Mouse (Mus musculus) spleen, postnatal 14 days (tissue): ENCODE data around the gene Sp6.

Experiments
- DNase-seq, 2 experiments: peaks; one replicate each; pipeline ENCODE4 v3.0.0; 2021 to 2022; ENCODE audit warnings: low spot score in 2 of 2

Sp6 gene

DNA sequence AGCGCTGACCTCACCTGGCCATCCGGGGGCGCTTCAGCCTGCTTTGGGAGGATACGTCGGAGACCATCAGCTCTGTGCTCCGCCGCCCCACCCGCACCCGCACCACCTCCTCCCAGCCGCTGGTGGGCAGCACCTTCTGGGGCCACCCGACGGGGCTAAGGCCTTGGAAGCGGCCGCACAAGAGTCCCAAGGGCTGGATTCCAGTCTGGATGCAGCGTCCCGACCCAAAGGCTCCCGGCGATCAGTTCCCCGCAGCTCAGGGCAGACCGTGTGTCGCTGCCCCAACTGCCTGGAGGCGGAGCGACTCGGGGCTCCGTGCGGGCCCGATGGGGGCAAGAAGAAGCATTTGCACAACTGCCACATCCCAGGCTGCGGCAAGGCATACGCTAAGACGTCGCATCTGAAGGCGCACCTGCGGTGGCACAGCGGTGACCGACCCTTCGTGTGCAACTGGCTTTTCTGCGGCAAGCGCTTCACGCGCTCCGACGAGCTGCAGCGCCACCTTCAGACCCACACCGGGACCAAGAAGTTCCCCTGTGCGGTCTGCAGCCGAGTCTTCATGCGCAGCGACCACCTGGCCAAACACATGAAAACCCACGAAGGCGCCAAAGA lies 8.8 kb downstream of the Sp6 start:
- DNase-seq, result peak; percentile 54 to 71

DNA sequence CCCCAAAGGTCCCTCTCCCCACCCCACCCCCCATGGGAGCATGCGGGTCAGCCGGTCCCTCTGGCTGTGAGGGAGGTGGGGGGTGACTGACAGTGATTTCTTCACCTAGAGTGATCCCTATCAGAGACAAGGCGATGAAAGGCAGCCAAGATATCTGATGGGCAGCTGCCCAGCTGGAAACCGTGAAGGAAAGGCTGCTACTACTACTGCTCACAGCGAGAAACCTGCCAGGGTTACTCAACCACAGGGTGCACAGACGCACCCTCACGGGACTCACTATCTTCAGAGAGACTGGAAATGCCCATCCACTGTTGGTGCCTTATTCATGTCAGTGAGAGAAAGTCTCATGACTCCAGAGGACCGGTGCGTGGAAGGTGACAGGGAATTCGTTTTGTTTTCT lies 11.8 kb downstream of the Sp6 start:
- DNase-seq, result no peak

DNA sequence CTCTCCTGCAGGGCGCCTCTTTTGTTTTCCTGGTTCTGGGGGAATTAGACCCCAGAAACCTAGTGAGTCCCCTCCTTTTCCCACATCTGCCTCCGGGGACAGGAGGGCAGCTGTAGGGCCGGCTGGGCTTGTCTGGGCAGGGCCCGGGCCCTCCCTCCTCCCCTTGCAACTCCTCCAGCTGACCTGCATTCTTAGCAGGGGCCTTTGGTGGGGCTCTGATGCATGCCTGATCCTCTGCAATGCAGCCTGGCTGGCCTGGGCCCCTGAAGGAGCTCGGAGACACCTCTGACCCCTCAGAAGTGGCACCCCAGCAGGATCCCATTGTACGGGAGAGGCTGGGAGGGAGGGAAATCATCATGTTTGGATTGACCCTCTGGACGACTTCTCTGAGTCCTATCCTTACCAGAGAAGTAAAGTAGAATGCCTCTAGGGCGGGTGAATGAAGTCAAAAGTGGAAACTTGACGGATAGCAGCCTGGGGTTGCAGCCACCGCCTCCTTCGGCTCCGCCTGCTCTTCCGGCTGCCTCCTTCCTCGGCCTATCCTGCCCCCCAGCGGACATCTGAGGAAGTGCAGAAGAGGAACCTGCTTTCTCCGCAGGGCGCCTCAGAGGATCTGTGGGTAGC lies 12.6 kb downstream of the Sp6 start:
- peak; percentile 73 to 89 for DNase-seq

DNA sequence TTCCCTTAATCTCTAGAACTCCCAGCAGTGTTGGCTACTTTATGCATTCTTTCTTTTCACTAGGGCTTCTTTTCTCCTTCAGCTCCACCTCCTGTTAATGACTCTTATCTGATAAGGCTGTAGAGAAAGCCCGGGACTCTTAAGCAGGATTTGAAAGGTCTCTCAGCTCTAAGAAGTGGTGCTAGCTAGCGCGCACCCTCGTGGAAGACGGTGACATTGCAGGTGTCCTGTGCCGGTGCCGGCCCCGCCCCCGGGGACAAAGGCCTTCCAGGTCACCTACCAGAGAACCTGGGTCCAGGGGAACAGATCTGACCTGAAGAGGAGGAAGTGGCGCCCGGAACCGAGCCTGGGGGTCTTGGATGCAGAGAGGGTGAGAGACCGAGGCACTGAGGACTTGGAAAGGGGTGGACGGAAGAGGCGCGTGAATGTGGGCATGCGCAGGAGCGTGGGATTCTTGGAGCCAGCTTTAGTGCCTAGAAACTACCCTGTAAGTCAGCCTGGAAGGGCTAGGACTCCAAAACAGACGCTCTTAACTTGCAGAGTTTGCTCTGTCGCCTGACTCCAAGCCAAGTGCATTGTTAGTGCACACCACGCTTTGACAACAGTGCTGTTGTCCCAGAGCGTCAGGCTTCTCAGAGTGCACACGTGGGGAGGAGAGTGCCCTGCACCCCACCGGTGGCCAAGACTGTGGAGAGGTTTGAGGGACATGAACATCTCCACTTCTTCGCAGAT lies 16.7 kb downstream of the Sp6 start, which contains the start of gene Scrn2:
Gene Scrn2, plus strand, starts transcription at position 253 of the 732 bp plus-strand sequence.
- DNase-seq, result peak; percentile 67 to 80

DNA sequence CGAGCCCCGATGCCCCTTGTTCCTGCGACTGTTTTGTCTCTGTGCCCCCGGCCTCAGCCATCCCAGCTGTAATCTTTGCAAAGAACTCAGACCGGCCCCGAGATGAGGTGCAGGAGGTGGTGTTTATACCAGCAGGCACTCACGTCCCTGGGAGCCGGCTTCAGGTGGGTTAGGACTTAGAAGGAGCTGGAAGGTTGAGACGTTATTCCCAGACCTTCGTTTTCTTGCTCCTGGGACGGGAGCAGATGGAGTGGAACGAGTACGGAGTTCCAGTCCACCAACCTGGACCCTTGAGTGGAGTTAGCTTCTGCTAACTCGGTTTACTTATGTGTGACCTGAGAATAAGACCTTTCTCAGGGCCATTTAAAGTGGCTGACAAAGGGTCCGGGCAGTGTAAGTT lies 17.2 kb downstream of the Sp6 start:
- no peak for DNase-seq

DNA sequence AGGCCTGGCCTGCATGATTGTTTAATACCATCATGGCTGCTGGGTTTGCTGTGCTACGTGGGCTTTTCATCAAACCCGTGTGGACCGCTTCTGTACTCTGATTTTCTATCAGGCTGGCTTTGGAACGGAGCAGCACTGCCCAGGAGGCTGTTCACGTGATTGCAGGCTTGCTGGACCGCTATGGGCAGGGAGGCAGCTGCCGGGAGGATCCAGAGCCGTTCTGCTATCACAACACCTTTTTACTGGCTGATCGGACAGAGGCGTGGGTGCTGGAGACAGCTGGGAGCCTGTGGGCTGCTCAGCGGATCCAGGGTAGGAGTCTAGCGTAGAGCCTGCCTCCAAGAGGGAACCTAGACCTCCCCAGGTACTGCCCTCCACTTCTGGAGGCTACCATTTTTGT lies 18.8 kb downstream of the Sp6 start:
- no peak for DNase-seq

DNA sequence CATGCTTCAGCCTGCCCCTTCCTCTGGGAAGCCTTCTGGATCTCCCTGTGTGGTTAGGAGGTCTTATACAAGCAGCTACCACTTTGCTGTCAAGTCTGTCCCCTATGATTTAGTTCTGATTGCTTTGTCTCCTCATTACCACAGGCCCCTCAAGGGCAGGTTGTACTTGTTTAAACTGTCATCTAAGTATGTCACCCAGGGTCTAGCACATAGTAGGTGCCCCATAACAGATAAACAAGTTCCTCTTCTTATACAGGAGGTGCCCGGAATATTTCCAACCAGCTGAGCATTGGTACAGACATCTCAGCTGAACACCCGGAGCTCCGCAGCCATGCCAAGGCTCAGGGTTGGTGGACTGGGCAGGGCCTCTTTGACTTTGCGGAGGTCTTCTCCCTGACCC lies 19.3 kb downstream of the Sp6 start:
- DNase-seq, result no peak

DNA sequence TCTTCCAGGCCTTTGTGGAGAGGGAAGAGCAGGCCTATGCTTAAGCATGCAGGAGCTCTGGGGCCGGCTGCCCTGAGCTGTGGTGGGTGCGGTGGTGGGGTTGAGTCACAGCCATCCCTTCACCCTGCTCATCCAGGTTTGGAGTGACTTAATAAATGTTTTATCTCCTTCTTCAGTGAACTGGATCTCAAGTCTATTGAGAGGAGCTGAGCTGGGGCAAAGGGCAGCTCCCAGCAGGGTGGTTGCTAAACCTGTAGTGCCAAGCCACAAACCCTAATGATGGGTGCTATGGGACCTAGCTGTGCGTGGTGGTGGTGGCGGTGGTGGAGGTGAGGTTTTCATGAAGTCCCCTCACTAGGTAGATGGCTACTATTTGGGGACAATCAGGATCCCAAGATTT lies 20.6 kb downstream of the Sp6 start:
- no peak for DNase-seq

DNA sequence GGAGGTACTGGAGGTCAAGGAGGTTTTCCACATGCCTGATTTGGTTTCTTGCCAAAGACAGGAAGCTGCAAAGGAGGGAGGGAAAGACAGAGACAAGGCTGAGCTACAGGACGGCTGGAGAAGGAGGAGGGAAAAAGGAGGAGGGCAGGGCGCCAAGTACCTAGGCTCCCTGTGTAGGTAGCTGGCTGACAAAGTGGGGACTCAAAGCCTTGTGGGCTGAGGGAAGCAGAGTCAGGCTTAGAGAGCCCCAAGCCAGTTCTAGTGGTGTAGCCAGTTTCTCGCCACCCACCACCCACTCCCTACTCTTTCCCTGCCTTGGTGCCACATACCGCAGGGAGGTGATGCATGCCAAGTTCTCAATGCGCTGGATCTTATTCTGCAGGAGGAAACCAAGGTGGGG lies 22.9 kb downstream of the Sp6 start:
- DNase-seq, result no peak

DNA sequence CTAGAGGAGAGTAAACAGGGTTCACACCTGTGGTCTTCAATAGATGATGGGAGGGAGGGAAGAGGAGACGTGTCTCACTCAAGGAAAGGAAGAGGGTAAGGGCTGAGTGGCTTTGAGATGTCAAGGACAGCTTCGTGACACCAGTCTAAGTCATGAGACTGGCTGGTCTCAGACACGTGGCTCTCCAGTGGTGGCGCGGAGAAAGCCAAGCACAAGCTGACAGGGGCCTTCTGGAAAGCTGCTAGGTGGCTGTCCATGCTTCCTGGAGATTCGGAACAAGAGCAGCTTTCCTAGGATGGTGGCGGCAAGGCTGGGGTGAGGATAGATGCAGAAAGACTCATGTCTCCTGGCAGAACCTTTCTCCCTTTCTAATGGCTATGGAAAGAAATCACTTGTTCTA lies 25.7 kb downstream of the Sp6 start:
- DNase-seq, result no peak

DNA sequence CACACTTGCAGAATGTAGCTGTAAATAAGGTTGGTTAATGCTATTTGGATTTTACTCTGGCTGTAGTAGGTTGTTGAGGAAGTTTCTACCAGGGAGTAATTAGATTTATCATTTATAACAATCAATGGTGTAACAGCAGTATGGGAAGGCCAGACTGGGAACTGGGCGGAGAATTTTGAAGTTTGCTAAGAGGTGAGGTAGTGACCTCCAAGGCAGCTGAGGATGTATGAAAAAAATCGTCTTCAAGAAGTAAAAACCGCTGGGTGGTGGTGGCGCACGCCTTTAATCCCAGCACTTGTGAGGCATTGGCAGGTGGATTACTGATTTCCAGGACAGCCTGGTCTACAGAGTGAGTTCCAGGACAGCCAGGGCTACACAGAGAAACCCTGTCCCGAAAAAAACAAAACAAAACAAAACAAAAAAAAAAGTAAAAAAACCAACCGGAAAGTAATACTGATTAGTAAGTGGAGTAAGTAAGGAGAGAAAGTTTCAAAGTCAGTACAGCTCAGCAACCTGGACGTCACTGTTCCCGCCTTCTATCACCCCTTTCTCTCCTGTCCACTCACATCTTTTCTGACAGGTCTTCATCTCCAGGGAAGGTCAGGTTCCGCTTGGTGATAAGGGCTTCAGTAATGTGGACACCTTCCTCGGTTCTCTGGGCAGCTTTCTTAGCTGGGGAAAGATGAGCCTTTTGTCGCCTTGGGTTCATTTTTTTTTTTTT lies 27.3 kb downstream of the Sp6 start:
- no peak for DNase-seq

DNA sequence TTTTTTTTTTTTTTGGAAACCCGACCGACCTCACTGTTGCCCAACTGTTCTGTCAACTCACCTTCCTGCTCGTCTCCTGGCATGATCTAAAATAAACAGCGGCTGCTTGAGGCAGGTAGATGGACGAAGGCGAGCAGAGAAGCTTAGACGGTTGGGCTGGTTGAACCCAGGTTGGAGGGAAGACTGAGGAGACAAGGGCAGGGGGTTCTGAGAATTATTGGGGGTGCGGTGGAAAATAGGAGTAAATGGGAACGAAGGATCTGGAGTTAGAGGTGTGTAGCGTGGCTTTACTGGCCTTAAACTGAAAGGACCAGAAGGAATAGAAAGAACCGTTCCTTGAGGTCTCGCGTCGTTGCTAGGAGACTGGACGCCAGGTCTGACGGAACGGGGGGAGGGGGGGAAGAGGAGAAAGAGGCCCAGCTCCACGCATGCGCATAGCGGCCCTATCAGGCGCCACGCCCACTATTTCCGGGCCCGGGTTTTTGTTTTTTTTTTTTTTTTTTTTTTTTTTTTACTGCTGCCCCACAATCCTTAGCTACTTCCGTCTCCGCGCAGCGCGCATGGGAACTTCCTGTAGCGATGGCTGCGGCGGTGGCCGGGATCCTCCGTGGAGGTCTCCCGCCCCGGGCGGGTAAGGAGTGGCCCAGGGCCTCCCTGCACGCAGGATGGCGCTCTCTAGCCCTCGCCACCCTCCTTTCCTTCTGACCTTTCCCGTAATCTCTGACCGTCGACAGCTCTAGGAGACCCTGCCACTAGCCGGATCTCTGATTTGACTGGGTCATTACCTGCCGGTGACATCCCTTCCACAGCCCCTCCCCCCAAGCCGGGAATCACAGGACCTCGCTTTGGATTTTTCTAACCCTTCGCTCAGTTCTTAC lies 28.1 kb downstream of the Sp6 start, which contains the start of the genes Lrrc46 and Mrpl10:
Gene Lrrc46, minus strand, starts transcription at position 386 of the 878 bp plus-strand sequence.
Gene Mrpl10, plus strand, starts transcription at position 539 of the 878 bp plus-strand sequence.
- peak; percentile 77 to 87 for DNase-seq

DNA sequence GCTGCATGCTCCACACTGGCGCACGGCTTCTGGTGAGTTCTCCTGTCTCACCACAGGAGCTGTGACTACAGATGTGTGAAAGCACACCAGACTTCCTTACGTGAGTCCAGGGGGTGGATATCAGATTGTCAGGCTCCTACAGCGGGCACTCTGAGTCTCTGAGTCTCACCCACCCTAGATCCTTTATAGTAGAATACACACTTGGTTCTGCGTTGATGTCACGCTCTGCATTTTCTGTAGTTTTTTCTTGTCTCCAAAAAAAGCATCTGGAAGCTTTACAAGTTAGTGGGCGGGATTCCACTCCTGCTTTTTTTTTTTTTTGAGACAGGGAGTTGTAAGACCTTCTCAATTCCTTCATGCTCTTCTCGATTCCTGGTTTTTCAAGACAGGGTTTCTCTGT lies 31.7 kb downstream of the Sp6 start:
- DNase-seq, result no peak

DNA sequence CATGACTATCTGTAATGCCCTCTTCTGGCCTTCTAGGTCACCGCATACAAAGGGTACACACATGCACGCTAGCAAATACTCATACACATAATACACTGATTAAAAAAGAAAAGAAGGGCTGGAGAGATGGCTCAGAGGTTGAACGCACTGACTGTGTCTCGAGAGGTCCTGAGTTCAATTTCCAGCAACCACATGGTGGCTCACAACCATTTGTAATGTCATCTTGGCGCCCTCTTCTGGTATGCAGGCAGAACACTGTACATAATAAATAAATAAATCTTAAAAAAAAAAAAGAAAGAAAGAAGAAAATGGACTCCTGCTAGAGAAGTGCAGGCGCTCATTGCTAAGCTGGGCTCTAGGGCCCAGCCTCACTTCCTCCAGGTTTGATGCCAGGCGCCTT lies 32.7 kb downstream of the Sp6 start:
- no peak for DNase-seq

DNA sequence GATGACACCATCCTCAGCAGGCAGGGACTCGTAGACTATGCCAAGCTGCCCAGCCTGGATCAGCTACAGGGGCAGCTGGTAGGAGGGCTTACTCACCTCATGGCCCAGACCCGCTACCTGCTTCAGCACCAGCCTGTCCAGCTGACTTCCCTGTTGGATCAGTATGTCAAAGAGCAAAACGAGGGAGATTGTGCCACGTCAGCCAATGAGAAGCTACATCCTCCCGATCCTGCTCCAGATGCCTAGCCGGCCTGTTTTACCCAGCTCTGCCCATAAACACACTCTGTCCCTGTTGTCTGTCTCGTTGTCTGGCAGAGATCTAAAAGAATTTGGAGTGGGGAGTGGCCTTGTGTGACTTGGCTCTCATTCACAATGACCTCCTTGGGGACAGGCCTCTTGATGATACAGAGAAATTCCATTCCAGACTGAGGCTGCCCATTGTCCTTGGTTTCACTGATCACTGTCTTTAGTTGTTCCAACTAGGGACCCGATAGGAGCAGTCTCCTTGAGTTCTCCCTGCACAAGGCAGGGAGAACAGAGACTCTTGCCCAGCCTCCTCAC lies 35.0 kb downstream of the Sp6 start:
- no peak for DNase-seq

DNA sequence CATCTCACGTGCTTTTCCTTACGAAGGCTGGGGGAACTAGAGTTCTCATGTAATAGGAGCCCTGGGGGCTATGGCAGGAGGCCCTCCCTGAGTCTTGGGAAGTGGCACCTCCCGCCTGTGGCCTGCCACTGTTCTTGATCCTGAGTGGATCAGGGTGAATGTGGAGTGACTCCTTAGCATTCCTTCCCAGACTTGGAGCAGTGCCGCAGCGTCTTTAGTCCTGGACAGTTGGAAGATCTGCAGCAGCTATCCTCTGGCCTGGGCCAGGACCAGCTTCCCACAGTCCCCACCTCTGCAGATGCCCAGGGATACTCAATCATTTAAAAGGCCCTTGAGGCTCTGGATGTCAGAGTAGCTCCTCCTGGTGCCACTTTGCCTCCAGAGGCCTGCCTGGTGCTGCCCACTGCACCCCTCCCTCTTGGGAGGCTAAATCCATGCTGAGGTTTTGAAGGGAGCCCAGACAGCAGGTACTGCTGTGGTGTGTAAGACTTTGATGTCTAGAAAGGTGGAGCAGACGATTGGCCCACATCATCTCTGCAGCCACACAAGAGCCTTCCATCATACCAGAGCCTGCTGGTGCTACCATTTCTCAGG lies 36.4 kb downstream of the Sp6 start:
- no peak for DNase-seq

DNA sequence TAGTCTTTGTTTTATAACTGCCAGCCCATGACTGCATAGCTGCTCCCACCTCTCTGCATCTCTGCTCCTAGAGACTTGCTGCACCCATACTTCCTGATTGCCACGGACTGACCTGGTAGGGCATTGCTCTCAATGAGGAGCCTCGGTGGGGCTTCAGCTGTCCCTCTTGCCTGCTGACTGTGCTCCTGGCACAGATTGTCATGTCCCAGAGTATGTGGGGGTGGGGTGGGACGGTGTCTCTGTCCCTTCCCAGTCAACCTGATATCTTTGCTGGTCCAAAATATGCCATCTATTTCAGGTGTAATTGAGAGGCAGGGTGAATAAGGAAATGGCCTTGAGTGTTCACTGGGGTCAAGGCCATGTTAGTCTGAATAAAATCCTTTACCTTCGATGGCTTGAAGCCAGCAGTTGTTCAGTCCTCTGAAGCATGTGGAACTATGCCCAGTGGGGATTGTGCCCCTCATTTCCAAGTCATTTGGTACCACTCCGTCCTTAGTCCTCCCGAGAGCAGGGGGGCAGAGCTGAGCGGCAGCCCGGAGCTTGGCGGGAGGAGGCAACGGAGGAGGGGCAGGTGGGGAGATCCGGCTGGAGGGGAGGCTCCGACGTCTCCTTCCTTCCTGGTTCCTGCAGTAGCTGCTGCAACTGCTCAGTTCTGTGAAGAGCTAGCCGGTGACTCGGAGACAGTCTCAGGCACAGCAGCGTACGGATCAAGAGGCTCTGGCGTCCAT lies 37.2 kb downstream of the Sp6 start, which contains the start of gene Osbpl7:
Gene Osbpl7, plus strand, starts transcription at position 413 of the 728 bp plus-strand sequence.
- peak; percentile 43 to 58 for DNase-seq

DNA sequence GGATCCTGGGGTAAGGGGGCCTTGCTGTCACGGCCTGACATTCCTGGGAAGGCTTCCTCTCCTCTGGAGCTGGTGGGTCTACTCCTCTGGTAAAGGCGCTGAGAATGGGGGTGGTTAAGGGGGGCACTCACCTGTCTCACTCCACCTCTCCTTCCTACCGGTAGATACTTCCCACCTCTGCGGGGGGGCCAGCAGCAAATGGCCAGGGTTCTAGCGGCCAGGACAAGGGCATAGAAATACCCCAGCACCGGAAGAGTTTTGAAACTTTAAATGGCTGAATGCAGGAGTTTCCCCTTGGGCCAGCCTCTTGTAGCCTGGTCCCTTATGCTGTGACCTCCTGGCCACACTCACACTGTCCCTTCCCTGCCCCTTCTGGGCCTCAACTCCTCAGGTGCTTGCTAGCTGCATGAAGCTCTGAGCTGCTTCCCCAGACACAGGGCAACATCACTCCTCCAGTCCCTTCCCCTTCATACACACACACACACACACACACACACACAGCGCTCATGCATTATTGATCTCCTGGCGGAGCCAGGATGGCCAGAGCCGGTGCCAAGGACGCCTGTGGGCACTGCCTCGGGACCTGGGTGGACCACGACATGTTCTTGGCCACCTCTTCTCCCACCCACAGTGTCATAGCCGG lies 37.9 kb downstream of the Sp6 start:
- DNase-seq, result no peak

DNA sequence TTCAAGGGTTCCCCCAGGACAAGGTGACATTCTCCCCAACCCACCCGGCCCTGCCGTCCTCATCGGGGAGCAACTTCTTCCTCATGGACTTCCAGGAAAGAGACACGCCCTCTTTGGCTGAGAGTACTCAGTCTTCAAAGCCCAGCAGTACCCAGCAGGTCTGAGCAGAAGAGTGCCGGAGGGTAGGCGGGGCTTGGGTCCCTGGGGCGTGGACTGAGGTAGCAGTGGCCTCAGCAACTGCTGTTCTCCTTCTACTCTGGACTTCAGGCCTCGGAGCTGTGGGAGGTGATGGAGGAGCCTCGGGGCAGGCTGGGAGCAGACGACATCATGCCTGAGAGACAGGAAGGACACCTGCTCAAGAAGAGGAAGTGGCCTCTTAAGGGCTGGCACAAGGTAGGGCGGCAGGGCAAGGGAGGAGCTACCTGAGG lies 39.0 kb downstream of the Sp6 start:
- DNase-seq, result peak in 1 of 2 experiments; percentile 21
